Mouse (Mus musculus) brain, embryonic 14.5 days (tissue): ENCODE data around the gene Ppp1r32.

Experiments
- CTCF ChIP-seq: fragments of 200-500 bp; IDR thresholded peaks from 2 replicates; pipeline ENCODE4 v1.5.1; 2012; ENCODE audit warnings: inconsistent platforms, mild to moderate bottlenecking, moderate library complexity, borderline replicate concordance; ENCODE audit not compliant: insufficient read depth, insufficient read length; ENCODE audit errors: extremely low read depth
- POLR2A ChIP-seq: fragments of 200-500 bp; IDR thresholded peaks from 2 replicates; pipeline ENCODE4 v1.6.1; 2012; ENCODE audit warnings: mild to moderate bottlenecking, inconsistent platforms, borderline replicate concordance; ENCODE audit not compliant: poor library complexity, insufficient read depth, insufficient read length, severe bottlenecking; ENCODE audit errors: extremely low read depth

GRCm38 (mm10) chr19:10486264-10486738, 3.6 kb upstream of the Ppp1r32 start:
- TF ChIP-seq CTCF (peak; percentile 93), POLR2A (no peak)
